Mouse (Mus musculus) megakaryocyte, adult 5-6 weeks (primary cell): ENCODE measurements around the gene Aox1. TPM values are rescaled to one million over a fixed set of nuclear protein-coding genes. Genes with fewer than 3 reads are reported as not detected.

Experiments
- total RNA-seq, 2 experiments: library from RNA; stranded (forward) in 1 of 2; stranded (reverse) in 1 of 2; fragments of 153-499, 151-499 nt in 1 of 2; fragments of 221-1000, 200-1000 nt in 1 of 2; gene quantifications; 2 replicates each; pipeline versions ENCODE4 v1.2.3 to v1.2.4; 2015 to 2017

Aox1 gene
- total RNA-seq, 2 experiments from 2014 or later = 0.04 to 0.27 TPM

Other genes with a start within 250 kb of the Aox1 start
- gene Sgo2a, start 34.0 kb upstream of the Aox1 start, total RNA-seq (2015) = 40.0 and 40.6 TPM in 2 replicates
- gene Sgo2a, start 34.0 kb upstream of the Aox1 start, total RNA-seq (2017) = 43.0 and 43.6 TPM in 2 replicates
- 10.9 and 11.6 TPM in 2 replicates for gene Kctd18, start 11.0 kb upstream of the Aox1 start, total RNA-seq (2015)
- 17.4 and 18.7 TPM in 2 replicates for gene Kctd18, start 11.0 kb upstream of the Aox1 start, total RNA-seq (2017)
- gene Aox3, start 83.2 kb downstream of the Aox1 start, total RNA-seq (2015) = 0.22 and 0.52 TPM in 2 replicates
- gene Aox3, start 83.2 kb downstream of the Aox1 start, total RNA-seq (2017) = 0.08 and 0.15 TPM in 2 replicates
- gene Aox4, start 180.5 kb downstream of the Aox1 start, total RNA-seq (2015) = 0.14 TPM in 1 of 2 replicates, not detected in the other
- not detected in 2 replicates for gene Aox4, start 180.5 kb downstream of the Aox1 start, total RNA-seq (2017)
- gene Aox2, start 248.4 kb downstream of the Aox1 start, total RNA-seq (2015) = 0.04 and 0.46 TPM in 2 replicates
- 0.12 and 0.62 TPM in 2 replicates for gene Aox2, start 248.4 kb downstream of the Aox1 start, total RNA-seq (2017)